Mouse (Mus musculus) liver, postnatal 0 days (tissue): Measurements from ENCODE around the gene Hpse.

Experiments used
- CTCF ChIP-seq: sonication (generic); IDR thresholded peaks from 2 replicates; pipeline ENCODE4 v1.5.1; 2016; ENCODE audit warnings: antibody characterized with exemption, low read depth
- EP300 ChIP-seq: IDR thresholded peaks from 2 replicates; pipeline ENCODE4 v1.6.1; 2016; ENCODE audit warnings: antibody characterized with exemption, low read depth, mild to moderate bottlenecking

DNA sequence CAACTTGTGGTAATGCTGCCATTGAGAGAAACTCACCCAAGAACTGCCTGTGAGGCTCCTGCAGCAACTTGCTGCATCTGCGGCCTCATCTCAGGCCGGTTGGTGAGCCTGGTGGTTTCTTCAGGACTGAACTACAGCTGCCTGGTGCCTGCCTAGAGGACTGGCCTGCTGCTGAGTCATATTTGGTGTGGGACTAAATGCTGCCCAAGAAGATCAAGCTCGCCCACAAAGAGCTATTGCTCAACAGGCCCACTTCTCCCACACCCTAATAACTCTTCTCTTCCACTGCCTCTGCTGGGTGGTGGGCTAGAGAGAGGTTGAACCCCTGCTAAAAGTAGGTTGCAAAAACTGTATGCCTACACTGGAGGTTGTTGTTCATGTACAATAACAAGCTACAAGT lies 17.2 kb downstream of the Hpse start:
- TF ChIP-seq CTCF (no peak), EP300 (no peak)
